Mouse (Mus musculus): ENCODE results near the gene Ctsk.

Ctsk gene

DNA sequence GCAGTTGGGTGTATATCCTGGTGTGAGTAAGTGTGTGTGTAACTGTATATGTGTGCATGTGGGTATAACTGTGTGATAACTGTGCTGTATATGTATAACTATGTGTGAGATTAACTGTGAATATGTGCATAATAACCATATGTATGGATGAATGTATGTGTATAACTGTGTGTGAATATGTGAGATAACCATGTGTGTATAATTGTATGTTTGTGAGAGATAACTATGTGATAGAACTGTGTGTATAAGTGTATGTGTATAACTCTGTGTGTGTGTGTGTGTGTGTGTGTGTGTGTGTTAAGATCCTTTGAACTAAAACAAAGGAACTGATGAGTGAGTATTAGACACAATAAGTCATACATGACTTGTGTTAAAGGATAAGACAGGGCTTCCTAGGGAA lies 27.1 kb downstream of the Ctsk start:
- DNase-seq = no peak

DNA sequence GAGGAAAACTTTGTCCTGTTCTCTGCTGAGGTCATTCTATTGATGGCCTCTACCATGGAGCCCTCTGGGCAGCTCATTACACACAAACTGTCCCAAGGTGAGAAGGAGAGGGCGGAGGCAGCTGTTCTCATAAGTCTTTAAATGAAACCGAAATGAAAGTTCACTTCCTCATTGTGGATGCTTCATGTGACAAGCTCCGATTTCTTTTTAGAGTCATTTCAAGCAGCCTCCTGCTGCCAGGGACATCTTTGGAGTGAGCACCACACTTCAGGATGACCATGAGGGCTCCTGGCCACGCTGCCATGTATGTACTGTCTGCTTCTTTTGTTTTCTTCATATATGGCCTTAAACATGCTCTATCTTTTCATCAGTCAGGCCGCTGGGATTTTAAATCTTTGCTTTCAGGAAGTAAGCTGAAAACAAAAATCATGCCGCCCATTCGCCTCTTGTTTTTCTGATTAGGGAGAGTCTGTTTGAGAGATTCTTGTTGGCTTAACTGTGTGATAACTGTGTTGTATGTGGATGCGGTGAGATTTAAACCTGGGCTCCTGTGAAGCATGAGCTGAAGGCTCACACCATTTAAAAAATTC lies 27.7 kb downstream of the Ctsk start, which contains the start of gene Ctss:
Gene Ctss, plus strand, starts transcription at position 165 of the 590 bp plus-strand sequence.
- peak; percentile 18 for DNase-seq

DNA sequence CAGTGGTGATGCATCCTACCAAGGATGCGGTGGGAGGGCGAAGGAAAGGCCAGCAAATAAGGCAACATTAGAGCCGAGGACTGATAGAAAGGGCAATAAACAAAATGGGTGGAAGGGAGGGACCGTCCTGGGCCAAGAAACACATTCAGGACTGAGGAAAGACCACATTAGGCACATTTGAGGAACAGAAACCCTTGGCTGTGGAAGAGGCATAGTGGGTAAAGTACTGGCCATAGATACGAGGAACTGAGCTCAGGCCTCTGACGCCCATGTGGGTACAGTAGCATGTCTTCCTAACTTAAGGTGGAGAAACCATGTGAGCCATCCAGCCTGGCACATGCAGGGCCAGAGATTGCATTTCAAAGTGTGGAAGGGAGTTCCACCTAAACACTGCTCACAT lies 30.8 kb downstream of the Ctsk start:
- DNase-seq = no peak

DNA sequence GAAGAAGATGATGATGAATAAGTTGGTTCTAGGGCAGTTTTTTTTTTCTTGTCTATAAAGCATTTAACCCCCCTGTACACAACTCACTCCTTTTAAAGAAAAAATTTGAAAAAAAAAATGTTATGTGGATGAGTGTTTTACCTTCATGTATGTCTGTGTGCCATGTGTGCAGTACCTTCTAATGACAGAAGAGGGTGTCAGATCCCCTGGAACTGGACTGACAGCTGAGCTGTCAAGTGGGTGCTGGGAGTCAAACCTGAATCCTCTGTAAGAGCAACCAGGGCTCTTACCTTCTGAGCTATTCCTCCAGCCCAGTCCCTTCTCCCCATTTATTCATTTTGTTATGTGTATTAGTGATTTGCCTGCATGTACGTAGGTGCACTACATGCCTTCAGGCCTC lies 32.0 kb downstream of the Ctsk start:
- DNase-seq = no peak

DNA sequence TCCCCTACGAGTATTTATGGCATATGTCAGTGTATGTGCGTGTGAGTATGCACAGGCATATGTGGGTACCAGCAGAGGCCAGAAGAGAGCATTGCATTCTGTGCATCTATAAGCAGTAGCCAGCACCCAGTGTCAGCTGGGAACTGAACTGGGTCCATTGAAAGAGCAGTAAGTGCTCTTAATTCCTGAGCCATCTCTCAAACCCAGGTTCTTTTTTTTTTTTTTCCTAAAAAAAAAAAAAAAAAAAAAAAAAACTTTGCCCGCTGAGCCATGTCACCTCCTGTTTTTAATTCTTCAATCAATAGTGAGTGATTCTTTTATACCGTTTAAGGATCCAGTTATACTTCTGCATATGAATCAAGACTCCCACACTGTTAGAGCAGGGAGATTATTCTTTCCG lies 34.3 kb downstream of the Ctsk start:
- no peak for DNase-seq

DNA sequence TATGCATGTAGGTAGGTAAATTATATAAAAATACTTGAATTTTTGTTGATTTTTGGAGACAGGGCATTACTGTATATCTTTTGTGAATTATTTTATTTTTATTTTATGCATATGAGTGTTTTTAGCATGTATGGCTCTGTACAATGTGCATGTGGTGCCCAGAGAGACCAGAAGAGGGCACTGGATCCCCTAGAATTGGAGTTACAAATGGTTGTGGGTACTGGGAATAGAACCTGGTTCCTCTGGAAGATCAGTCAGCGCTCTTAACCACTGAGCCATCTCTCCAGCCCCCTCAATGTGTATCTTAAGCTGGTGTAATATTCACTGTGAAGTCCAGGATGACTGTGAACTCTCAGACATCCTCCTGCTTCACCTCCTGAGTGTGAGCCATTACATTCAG lies 35.9 kb downstream of the Ctsk start:
- DNase-seq = no peak

DNA sequence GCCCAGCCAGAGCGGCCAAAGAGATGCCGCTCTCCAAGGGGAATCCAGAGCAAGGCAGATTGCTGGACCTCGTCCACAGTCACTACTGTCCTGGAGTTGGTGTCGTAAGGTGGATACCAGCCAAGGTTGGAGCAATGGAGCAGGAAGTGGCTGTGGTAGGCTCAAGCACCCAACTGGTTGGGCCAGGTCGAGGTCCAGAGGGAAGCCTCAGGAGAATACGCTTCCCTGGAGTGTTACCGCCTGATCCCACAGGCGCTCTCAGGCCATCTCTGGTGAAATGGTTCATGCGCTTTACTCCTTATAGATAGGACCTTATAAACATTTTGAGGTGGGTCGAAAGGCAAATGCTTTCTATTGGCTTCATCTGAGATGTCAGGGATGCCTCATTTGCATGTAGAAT lies 39.9 kb downstream of the Ctsk start:
- no peak for DNase-seq

DNA sequence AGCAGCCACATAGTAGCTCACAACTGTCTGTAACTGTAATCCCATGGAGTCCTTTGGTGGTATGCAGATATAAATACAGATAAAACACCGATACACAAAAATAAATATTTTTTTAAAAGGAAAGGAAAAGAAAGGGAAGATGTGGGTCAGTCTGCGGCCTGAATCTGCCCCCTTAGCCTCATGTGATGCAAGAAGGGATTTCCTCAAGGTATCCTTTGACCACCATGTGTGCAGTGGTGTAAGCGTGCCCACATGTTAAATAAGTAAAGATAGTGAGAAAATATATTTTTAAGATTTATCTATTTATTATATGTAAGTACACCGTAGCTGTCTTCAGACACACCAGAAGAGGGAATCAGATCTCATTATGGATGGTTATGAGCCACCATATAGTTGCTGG lies 40.8 kb downstream of the Ctsk start:
- DNase-seq = no peak

DNA sequence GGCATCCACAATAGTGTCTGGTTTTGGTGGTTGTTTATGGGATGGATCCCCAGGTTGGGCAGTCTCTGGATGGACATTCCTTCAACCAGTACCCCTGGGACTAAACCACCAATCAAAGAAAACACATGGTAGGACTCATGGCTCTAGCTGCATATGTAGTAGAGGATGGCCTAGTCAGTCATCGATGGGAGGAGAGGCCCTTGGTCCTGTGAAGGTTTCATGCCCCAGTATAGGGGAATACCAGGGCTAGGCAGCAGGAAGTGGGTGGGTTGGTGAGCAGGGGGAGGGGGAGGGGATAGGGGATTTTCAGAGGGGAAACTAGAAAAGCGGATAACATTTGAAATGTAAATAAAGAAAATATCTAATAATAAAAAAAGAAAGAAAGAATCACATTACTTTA lies 42.1 kb downstream of the Ctsk start:
- DNase-seq = peak; percentile 19

DNA sequence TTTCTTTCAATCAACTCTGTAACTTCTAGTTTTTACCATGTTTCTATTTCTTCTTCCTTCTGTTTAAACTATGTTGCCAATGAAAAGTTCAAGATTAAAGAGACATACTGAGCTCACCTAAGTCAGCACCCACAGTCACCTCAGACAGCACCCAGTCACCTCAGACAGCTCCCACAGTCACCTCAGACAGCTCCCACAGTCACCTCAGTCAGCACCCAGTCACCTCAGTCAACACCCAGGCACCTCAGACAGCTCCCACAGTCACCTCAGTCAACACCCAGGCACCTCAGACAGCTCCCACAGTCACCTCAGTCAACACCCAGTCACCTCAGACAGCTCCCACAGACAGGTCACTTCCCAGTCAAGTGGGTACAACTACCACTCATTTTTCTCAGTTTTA lies 43.1 kb downstream of the Ctsk start:
- DNase-seq = no peak

DNA sequence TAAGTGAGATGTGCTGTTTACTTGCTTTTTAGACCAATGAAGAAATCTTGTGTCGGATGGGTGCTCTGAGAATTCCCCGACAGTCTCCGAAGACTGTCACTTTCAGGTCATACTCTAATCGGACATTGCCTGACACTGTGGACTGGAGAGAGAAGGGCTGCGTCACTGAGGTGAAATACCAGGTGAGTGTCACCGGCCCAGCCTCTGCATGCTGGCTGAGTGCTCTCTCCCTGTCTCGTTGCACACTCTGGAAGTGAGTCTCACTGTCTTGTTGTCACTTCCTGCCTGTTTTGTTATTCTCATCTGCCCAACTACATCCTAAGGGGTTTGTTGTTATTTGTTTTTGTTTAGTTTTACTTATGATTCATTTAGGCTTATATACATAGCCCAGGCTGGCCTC lies 43.9 kb downstream of the Ctsk start:
- no peak for DNase-seq

DNA sequence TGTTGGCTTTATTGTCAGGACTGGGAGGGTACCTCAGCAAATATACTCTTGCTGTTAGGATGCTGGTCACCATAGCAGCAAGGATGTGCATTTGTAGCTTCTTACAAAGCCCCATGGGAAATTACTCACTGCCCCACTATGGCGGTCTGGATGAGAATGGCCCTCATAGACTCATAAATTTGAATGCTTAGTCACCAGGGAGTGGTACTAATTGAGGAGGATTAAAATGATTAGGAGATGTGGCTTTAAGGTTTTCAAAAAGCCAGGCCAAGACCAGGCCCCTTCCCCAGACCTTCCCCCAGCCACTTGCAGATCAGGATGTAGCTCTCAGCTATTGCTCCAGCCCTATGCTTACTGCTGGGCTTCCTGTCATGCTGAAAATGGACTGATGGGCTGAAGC lies 51.1 kb downstream of the Ctsk start:
- DNase-seq = no peak

DNA sequence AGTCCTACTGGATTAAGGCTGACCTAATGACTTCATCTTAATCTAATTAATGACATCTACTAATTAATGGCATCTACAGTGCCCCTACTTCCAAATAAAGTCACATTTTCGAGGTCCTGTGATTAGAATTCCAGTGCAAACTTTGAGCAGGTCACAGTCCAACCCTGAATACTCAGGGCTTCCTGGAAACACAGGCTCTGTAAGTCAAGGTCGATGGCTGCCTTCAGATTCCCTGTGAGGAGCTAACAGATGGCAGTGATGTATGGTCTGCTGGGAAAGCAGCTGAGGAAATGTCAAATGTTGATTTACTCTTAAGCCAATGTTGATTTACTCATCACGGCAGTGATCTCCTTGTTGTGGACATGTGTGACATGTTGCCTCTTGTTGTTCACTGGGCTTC lies 54.9 kb downstream of the Ctsk start:
- no peak for DNase-seq

All from thymus, postnatal 25 days (tissue).